Mouse (Mus musculus): ENCODE measurements around the gene Tra2b. TPM values are rescaled to one million over a fixed set of nuclear protein-coding genes. Genes with fewer than 3 reads are reported as not detected.
"Not testable (repeated sequence)": the region's sequence is repeated elsewhere in the genome, so short reads cannot be mapped to it uniquely, and the experiment has no call there.

Gene Tra2b
- 359 and 363 TPM in 2 replicates for polyA plus RNA-seq (2015; fragmentation: Nextera tagmentation; extraction: Ambion mirVana)

DNA sequence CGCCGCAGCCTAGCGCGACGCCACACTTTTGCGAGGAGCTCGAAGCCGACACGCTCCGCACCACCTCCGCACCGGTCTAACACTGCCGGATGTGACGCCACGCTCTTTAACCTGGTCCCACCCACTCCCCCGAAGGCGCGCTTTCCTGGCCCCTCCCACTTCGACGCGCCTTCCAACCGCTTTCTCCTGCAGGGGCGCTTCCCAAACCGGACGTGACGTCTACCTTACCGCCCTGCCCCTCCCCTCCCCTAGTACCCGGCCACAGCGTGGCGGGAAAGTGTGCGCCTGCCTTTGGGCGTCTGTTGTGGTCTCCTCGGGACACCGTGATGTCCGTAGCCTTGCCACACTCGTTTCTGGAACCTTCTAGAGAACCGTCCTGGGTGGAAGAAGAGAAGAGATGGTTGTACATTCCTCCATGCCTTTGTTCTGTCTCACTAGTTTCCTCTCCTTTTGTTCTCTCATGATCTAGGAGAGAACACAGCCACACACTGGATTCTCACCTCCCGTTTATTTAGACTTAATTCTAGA, at the start of gene Tra2b:
Gene Tra2b (minus strand): TSS at position 157 of the 528 bp plus-strand sequence.
- H3K27ac ChIP-seq (replicated peaks): peak within 1 kb of the TSS; percentile 98
- H3K9ac ChIP-seq (replicated peaks): peak within 1 kb of the TSS; percentile 97
- peak; percentile 97 for ATAC-seq (replicated peaks)
- no peaks in the 10 kb centered on the region for H3K36me3 ChIP-seq
- H3K4me2 ChIP-seq (replicated peaks): peak within 1 kb of the TSS; percentile 81
- H3K9me3 ChIP-seq: no peaks in the 10 kb centered on the region
- under 1% methylated on average over 38 of the region's 38 CpGs for WGBS
- no peaks in the 10 kb centered on the region for H3K27me3 ChIP-seq
- peak within 1 kb of the TSS; percentile 97 for H3K4me3 ChIP-seq
- peaks cover 30% of the 10 kb centered on the region for H3K4me1 ChIP-seq

DNA sequence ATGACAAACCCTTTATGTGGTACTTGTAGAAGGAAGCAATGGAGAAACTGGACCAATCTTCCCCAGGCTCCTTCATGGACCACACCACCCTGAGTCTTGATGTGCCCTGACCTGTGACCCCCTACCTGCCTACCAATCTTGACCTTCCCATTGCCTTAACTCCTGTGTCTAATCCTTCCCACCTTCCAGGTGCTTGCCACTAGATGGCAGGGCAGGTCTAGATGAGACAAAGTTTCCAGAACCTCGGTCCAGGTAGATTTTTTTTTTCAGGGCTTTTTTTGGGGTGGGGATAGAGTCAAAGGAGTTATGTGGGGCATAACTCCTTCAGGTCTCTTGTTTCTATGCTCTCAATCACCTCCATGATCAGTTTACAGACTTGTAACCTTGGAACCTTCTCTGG, 44.8 kb upstream of the Tra2b start:
- WGBS: 20% methylated on average over 1 of the region's 1 CpGs
- ATAC-seq (replicated peaks): no peak

GRCm38 (mm10) chr16:22302606-22303005, 36.8 kb upstream of the Tra2b start:
- WGBS: 28% methylated on average over 5 of the region's 5 CpGs
- H3K4me2 ChIP-seq (replicated peaks): no peak overlapping the region
- H3K27ac ChIP-seq (replicated peaks): no peak overlapping the region
- no peak overlapping the region for H3K9ac ChIP-seq (replicated peaks)
- H3K4me3 ChIP-seq: no peak overlapping the region
- H3K4me1 ChIP-seq: no peaks in the 10 kb centered on the region
- H3K9me3 ChIP-seq: no peaks in the 10 kb centered on the region
- ATAC-seq (replicated peaks): peak; percentile 53; the same call in 1 of the 2 replicates
- H3K36me3 ChIP-seq: no peaks in the 10 kb centered on the region
- no peaks in the 10 kb centered on the region for H3K27me3 ChIP-seq

More for the DNA sequence above, 44.8 kb upstream of the Tra2b start:
- no peak overlapping the region for H3K4me2 ChIP-seq (replicated peaks)
- no peaks in the 10 kb centered on the region for H3K36me3 ChIP-seq
- H3K27ac ChIP-seq (replicated peaks): no peak overlapping the region
- no peaks in the 10 kb centered on the region for H3K4me1 ChIP-seq
- H3K4me3 ChIP-seq: no peak overlapping the region
- H3K9me3 ChIP-seq: no peaks in the 10 kb centered on the region
- no peaks in the 10 kb centered on the region for H3K27me3 ChIP-seq
- H3K9ac ChIP-seq (replicated peaks): no peak overlapping the region

DNA sequence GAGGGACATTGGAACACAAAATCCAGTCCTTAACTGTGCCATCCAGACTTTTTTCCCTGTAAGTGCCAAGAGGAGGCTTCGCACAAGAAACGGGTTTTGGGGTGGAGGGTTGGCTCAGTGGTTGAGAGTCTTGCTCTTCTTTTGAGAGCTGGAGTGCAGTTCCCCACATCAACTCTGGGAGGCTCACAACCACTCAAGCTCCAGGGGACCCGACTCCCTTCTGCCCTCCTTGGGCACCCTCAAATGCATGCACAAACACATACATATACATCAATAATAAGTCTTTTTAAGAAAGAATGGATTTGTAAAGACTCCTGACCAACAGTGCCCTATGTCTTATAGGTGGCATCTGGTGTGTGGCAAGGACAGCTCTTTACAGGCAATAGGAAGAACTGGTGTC, 35.6 kb upstream of the Tra2b start:
- Histone ChIP-seq H3K9me3 (no peaks in the 10 kb centered on the region), H3K4me1 (no peaks in the 10 kb centered on the region), H3K27me3 (no peaks in the 10 kb centered on the region), H3K4me3 (no peak overlapping the region), H3K9ac (replicated peaks) (no peak overlapping the region), H3K27ac (replicated peaks) (no peak overlapping the region), H3K36me3 (no peaks in the 10 kb centered on the region), H3K4me2 (replicated peaks) (no peak overlapping the region)
- 72% methylated on average over 3 of the region's 3 CpGs for WGBS
- ATAC-seq (replicated peaks): no peak

DNA sequence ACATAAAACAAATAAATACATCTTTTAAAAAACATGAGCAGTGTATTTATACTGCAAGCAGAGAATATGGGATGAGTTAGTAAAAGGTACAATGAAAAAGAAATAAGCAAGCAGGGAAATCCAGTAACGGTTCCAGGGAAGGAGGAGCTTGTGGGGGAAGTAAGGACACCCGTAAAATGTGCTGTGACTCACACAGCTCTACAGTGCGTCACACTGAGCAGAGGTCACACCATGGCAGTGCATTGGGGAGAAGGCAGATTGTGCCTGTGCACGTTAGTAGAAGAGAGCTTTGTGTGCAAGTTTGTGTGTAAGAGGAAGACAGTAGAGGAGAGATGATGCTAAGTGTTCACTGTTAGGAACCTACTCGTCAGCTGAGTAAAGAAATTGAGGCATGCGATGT, 31.1 kb upstream of the Tra2b start:
- Histone ChIP-seq H3K9ac (replicated peaks) (no peak overlapping the region), H3K4me1 (no peaks in the 10 kb centered on the region), H3K9me3 (no peaks in the 10 kb centered on the region), H3K27me3 (no peaks in the 10 kb centered on the region), H3K36me3 (no peaks in the 10 kb centered on the region), H3K4me2 (replicated peaks) (no peak overlapping the region), H3K4me3 (no peak overlapping the region), H3K27ac (replicated peaks) (no peak overlapping the region)
- ATAC-seq (replicated peaks): no peak
- WGBS: 79% methylated on average over 6 of the region's 6 CpGs

DNA sequence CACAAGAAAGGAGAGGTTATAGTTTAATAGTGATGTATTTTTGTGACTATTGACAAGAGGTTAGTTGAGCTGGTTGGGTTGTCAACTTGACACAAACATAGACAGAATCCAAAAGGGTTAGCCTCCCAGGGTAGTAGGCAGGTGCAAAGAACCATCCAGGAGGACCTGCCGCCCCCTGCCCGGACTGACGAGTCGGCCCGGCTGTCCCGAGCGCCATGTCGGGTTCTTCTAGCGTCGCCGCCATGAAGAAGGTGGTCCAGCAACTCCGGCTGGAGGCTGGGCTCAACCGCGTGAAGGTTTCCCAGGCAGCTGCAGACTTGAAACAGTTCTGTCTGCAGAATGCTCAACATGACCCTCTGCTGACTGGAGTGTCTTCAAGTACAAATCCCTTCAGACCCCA, 29.0 kb upstream of the Tra2b start:
- H3K9me3 ChIP-seq; H3K27ac ChIP-seq (replicated peaks); H3K36me3 ChIP-seq; H3K4me3 ChIP-seq; H3K9ac ChIP-seq (replicated peaks); H3K27me3 ChIP-seq; ATAC-seq (replicated peaks); H3K4me1 ChIP-seq; H3K4me2 ChIP-seq (replicated peaks): not testable (repeated sequence)
- 97% methylated on average over 14 of the region's 14 CpGs for WGBS

DNA sequence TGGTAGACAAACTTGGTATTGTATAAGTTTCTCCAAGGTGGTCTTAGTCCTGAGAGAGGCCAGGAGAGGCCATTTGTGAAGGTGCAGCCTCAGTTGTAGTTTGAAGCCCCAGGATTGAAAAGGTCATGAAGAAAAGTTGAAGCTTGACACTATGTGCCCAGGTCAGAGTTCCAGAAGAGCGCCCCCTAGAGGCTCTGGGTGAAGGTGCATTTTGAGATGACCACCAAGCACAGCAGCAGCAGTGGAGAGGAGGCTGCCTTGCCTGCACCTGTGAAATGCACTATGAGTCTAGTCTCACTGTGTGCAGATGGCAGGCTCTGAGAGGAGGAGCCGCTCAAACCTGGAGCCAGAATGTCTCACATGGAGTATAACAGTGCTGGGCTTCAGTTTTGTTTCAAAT, 27.8 kb upstream of the Tra2b start:
- 62% methylated on average over 2 of the region's 2 CpGs for WGBS
- no peak overlapping the region for H3K4me2 ChIP-seq (replicated peaks)
- no peaks in the 10 kb centered on the region for H3K27me3 ChIP-seq
- no peak for ATAC-seq (replicated peaks)
- H3K9me3 ChIP-seq: no peaks in the 10 kb centered on the region
- no peaks in the 10 kb centered on the region for H3K4me1 ChIP-seq
- H3K9ac ChIP-seq (replicated peaks): no peak overlapping the region
- H3K27ac ChIP-seq (replicated peaks): no peak overlapping the region
- no peak overlapping the region for H3K4me3 ChIP-seq
- no peaks in the 10 kb centered on the region for H3K36me3 ChIP-seq

GRCm38 (mm10) chr16:22292394-22292793, 26.6 kb upstream of the Tra2b start:
- 88% methylated on average over 4 of the region's 4 CpGs for WGBS
- Histone ChIP-seq H3K27ac (replicated peaks) (no peak overlapping the region), H3K9me3 (no peaks in the 10 kb centered on the region), H3K27me3 (no peaks in the 10 kb centered on the region), H3K4me1 (no peaks in the 10 kb centered on the region), H3K36me3 (no peaks in the 10 kb centered on the region), H3K4me3 (no peak overlapping the region), H3K9ac (replicated peaks) (no peak overlapping the region), H3K4me2 (replicated peaks) (no peak overlapping the region)
- ATAC-seq (replicated peaks): no peak

- Histone ChIP-seq H3K4me2 (replicated peaks) (no peak overlapping the region), H3K4me1 (no peaks in the 10 kb centered on the region), H3K9ac (replicated peaks) (no peak overlapping the region), H3K9me3 (no peaks in the 10 kb centered on the region), H3K27ac (replicated peaks) (no peak overlapping the region), H3K36me3 (no peaks in the 10 kb centered on the region), H3K4me3 (no peak overlapping the region), H3K27me3 (no peaks in the 10 kb centered on the region)
- 33% methylated on average over 2 of the region's 2 CpGs for WGBS
- ATAC-seq (replicated peaks): no peak
Observed at GRCm38 (mm10) chr16:22289643-22290042, 23.8 kb upstream of the Tra2b start.

DNA sequence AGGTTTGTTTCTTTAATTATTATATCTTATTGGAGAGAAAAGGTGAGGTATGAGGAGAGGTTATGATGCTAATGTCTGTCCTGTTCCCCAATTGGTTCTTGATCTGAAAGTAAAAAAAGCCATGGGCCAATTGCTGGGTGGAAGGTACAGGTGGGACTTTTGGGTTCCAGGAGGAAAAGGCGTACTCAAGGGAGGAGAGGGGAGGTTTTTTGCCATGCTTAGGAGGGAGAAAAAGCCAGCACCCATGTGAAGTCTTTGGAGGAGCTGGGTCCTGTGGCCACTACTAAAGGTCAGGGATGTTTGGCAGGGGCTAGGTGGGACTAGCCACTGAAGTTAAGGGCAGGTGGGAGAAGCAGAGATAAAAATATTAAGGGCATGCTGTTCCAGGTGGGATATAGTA, 21.2 kb upstream of the Tra2b start:
- Histone ChIP-seq H3K27ac (replicated peaks) (no peak overlapping the region), H3K36me3 (no peaks in the 10 kb centered on the region), H3K27me3 (no peaks in the 10 kb centered on the region), H3K4me1 (no peaks in the 10 kb centered on the region), H3K4me3 (no peak overlapping the region), H3K9ac (replicated peaks) (no peak overlapping the region), H3K4me2 (replicated peaks) (no peak overlapping the region), H3K9me3 (no peaks in the 10 kb centered on the region)
- 92% methylated on average over 1 of the region's 1 CpGs for WGBS
- ATAC-seq (replicated peaks): no peak

DNA sequence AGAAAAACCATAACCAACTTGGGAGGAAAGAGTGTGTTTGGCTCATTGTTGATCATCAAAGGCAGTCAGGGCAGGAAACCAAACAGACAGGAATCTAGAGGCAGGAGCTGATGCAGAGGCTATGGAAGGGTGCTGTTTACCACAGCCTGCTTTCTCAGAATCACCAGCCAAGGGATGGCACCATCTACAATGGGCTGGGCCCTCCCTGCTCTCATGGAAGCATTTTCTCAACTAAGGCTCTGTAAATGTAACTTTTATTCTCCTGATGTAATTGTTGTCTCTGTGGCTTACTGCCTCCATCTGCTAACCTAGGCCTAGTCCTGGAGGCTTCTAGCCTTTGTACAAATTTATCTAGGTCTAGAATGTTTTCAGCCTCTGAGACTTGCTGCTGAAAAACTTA, 10.7 kb upstream of the Tra2b start:
- no peaks in the 10 kb centered on the region for H3K9me3 ChIP-seq

DNA sequence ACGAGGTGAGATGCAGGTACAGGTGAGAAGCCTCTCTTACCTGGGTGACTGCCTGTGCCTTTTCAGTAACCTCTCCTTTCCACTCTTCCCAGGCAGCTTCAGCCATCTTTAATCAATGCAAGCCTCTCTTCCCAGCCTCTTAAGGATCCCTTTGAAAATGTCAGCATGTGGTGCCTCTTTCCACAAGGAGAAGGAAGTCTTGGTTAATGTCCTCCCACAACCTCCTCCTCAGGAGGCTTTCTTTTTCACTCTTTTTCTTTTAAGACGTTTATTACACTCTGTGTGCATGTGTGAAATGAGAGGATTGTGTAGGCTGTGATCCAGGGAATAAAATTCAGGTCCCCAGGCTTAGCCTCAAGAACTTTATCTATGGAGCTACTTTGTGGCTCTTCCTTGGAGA, 9.3 kb upstream of the Tra2b start:
- Histone ChIP-seq H3K36me3 (no peaks in the 10 kb centered on the region), H3K9ac (replicated peaks) (no peak overlapping the region), H3K4me3 (no peak overlapping the region), H3K4me1 (no peaks in the 10 kb centered on the region), H3K9me3 (no peaks in the 10 kb centered on the region), H3K27ac (replicated peaks) (no peak overlapping the region), H3K4me2 (replicated peaks) (no peak overlapping the region), H3K27me3 (no peaks in the 10 kb centered on the region)
- 46% methylated on average over 2 of the region's 2 CpGs for WGBS
- ATAC-seq (replicated peaks): no peak

More for the DNA sequence above, 10.7 kb upstream of the Tra2b start:
- H3K36me3 ChIP-seq: no peaks in the 10 kb centered on the region
- no peak overlapping the region for H3K4me2 ChIP-seq (replicated peaks)
- H3K4me3 ChIP-seq: no peak overlapping the region
- H3K9ac ChIP-seq (replicated peaks): no peak overlapping the region
- ATAC-seq (replicated peaks): no peak
- no peaks in the 10 kb centered on the region for H3K27me3 ChIP-seq
- H3K4me1 ChIP-seq: no peaks in the 10 kb centered on the region
- H3K27ac ChIP-seq (replicated peaks): no peak overlapping the region

DNA sequence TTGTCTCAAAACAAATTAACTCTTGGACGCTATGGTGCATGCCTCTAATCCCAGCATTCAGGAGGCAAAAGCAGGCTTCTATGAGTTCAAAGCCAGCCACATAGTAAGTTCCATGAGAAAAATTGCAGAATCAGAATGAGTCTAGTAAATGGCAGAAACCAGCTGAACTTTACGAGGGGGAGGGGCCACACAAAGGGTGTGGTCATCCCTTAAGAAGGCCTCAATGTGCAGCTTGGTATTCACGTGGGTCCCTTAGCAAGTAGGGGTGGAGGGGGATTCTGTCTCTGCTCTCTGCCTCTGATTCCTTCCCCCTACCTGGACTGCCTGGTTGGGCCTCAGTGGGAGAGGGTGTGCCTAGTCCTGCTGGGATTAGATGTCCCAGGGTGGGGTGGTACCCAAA, 4.7 kb upstream of the Tra2b start:
- H3K9ac ChIP-seq (replicated peaks): no peak overlapping the region
- no peaks in the 10 kb centered on the region for H3K9me3 ChIP-seq
- no peaks in the 10 kb centered on the region for H3K27me3 ChIP-seq
- no peaks in the 10 kb centered on the region for H3K36me3 ChIP-seq
- H3K4me2 ChIP-seq (replicated peaks): no peak overlapping the region
- no peak overlapping the region for H3K4me3 ChIP-seq
- WGBS: 55% methylated on average over 3 of the region's 3 CpGs
- H3K4me1 ChIP-seq: peaks cover 6% of the 10 kb centered on the region; the same call in 1 of the 2 replicates
- H3K27ac ChIP-seq (replicated peaks): no peak overlapping the region
- ATAC-seq (replicated peaks): no peak

Measured in forebrain, embryonic 15.5 days (tissue).